Mouse (Mus musculus): ENCODE measurements at regions not wholly inside any gene's neighbourhood (a gene's known extent, or its start where the extent isn't known, plus 50 kb on each side); places are given as distances from the start of the nearest gene placed in this dataset.

- Histone ChIP-seq H3K4me2 (replicated peaks) (no peak overlapping the region), H3K4me3 (replicated peaks) (no peak overlapping the region), H3K9ac (no peak overlapping the region), H3K27me3 (replicated peaks) (peaks cover 5% of the 10 kb centered on the region; the same call in 1 of the 2 replicates), H3K4me1 (replicated peaks) (no peaks in the 10 kb centered on the region), H3K9me3 (no peaks in the 10 kb centered on the region), H3K27ac (no peak overlapping the region), H3K36me3 (no peaks in the 10 kb centered on the region)
- 63% methylated on average over 11 of the region's 11 CpGs for WGBS
- ATAC-seq, result no peak
These were observed 298.9 kb downstream of the Bcor start for GRCm38 (mm10) chrX:11861119-11861708.

- Histone ChIP-seq H3K9ac (no peak overlapping the region), H3K36me3 (no peaks in the 10 kb centered on the region), H3K4me3 (replicated peaks) (no peak overlapping the region), H3K27ac (no peak overlapping the region), H3K4me1 (replicated peaks) (no peaks in the 10 kb centered on the region), H3K4me2 (replicated peaks) (no peak overlapping the region), H3K27me3 (replicated peaks) (peaks cover 5% of the 10 kb centered on the region; the same call in 1 of the 2 replicates), H3K9me3 (no peaks in the 10 kb centered on the region)
- ATAC-seq, result no peak
- WGBS, result 31% methylated on average over 8 of the region's 8 CpGs
These were observed 298.3 kb downstream of the Bcor start for GRCm38 (mm10) chrX:11861892-11862291.

GRCm38 (mm10) chrX:11863106-11863505, 297.0 kb downstream of the Bcor start:
- Histone ChIP-seq H3K27me3 (replicated peaks) (peaks cover 3% of the 10 kb centered on the region; the same call in 1 of the 2 replicates), H3K4me2 (replicated peaks) (no peak overlapping the region), H3K36me3 (no peaks in the 10 kb centered on the region), H3K4me3 (replicated peaks) (no peak overlapping the region), H3K4me1 (replicated peaks) (no peaks in the 10 kb centered on the region), H3K27ac (no peak overlapping the region), H3K9ac (no peak overlapping the region), H3K9me3 (no peaks in the 10 kb centered on the region)
- 43% methylated on average over 3 of the region's 3 CpGs for WGBS
- no peak for ATAC-seq

GRCm38 (mm10) chrX:11873913-11874312, 286.2 kb downstream of the Bcor start:
- H3K27me3 ChIP-seq (replicated peaks), result 0 out of 2 replicates have a peak, but pooled peaks cover 4% of the 10 kb centered on the region
- no peak overlapping the region for H3K4me2 ChIP-seq (replicated peaks)
- H3K4me1 ChIP-seq (replicated peaks), result no peaks in the 10 kb centered on the region
- no peak overlapping the region for H3K4me3 ChIP-seq (replicated peaks)
- H3K36me3 ChIP-seq, result no peaks in the 10 kb centered on the region
- no peak overlapping the region for H3K27ac ChIP-seq
- ATAC-seq, result no peak
- H3K9ac ChIP-seq, result no peak overlapping the region
- WGBS, result 91% methylated on average over 6 of the region's 6 CpGs
- no peaks in the 10 kb centered on the region for H3K9me3 ChIP-seq

- no peaks in the 10 kb centered on the region for H3K4me1 ChIP-seq (replicated peaks)
- H3K27ac ChIP-seq, result no peak overlapping the region
- H3K27me3 ChIP-seq (replicated peaks), result 0 out of 2 replicates have a peak, but pooled peaks cover 4% of the 10 kb centered on the region
- H3K9me3 ChIP-seq, result no peaks in the 10 kb centered on the region
- 79% methylated on average over 7 of the region's 7 CpGs for WGBS
- H3K9ac ChIP-seq, result no peak overlapping the region
- H3K4me2 ChIP-seq (replicated peaks), result no peak overlapping the region
- H3K4me3 ChIP-seq (replicated peaks), result no peak overlapping the region
- ATAC-seq, result no peak
- no peaks in the 10 kb centered on the region for H3K36me3 ChIP-seq
These were observed 283.5 kb downstream of the Bcor start for GRCm38 (mm10) chrX:11876636-11877035.

- H3K4me3 ChIP-seq (replicated peaks), result no peak overlapping the region
- H3K27me3 ChIP-seq (replicated peaks), result 0 out of 2 replicates have a peak, but pooled peaks cover 4% of the 10 kb centered on the region
- H3K9ac ChIP-seq, result no peak overlapping the region
- H3K9me3 ChIP-seq, result no peaks in the 10 kb centered on the region
- ATAC-seq, result no peak
- no peaks in the 10 kb centered on the region for H3K36me3 ChIP-seq
- 73% methylated on average over 8 of the region's 8 CpGs for WGBS
- no peaks in the 10 kb centered on the region for H3K4me1 ChIP-seq (replicated peaks)
- H3K27ac ChIP-seq, result no peak overlapping the region
- no peak overlapping the region for H3K4me2 ChIP-seq (replicated peaks)
These were observed 282.1 kb downstream of the Bcor start for GRCm38 (mm10) chrX:11878028-11878427.

- no peak for ATAC-seq
These were observed 279.2 kb downstream of the Bcor start for GRCm38 (mm10) chrX:11880972-11881371.

GRCm38 (mm10) chrX:11883738-11884716, 276.1 kb downstream of the Bcor start:
- 60% methylated on average over 10 of the region's 10 CpGs for WGBS
- no peak for ATAC-seq
- no peaks in the 10 kb centered on the region for H3K4me1 ChIP-seq (replicated peaks)
- no peak overlapping the region for H3K27ac ChIP-seq
- no peak overlapping the region for H3K4me2 ChIP-seq (replicated peaks)
- H3K36me3 ChIP-seq, result no peaks in the 10 kb centered on the region
- H3K9ac ChIP-seq, result no peak overlapping the region
- no peaks in the 10 kb centered on the region for H3K27me3 ChIP-seq (replicated peaks)
- H3K9me3 ChIP-seq, result no peaks in the 10 kb centered on the region
- H3K4me3 ChIP-seq (replicated peaks), result no peak overlapping the region

More at GRCm38 (mm10) chrX:11880972-11881371, 279.2 kb downstream of the Bcor start:
- WGBS, result 87% methylated on average over 1 of the region's 1 CpGs
- Histone ChIP-seq H3K27ac (no peak overlapping the region), H3K4me3 (replicated peaks) (no peak overlapping the region), H3K9ac (no peak overlapping the region), H3K4me2 (replicated peaks) (no peak overlapping the region), H3K4me1 (replicated peaks) (no peaks in the 10 kb centered on the region), H3K36me3 (no peaks in the 10 kb centered on the region), H3K9me3 (no peaks in the 10 kb centered on the region), H3K27me3 (replicated peaks) (no peaks in the 10 kb centered on the region)

GRCm38 (mm10) chrX:11892396-11892795, 267.8 kb downstream of the Bcor start:
- H3K4me3 ChIP-seq (replicated peaks), result no peak overlapping the region
- H3K36me3 ChIP-seq, result no peaks in the 10 kb centered on the region
- no peaks in the 10 kb centered on the region for H3K9me3 ChIP-seq
- no peak overlapping the region for H3K4me2 ChIP-seq (replicated peaks)
- 89% methylated on average over 5 of the region's 5 CpGs for WGBS
- H3K27me3 ChIP-seq (replicated peaks), result peaks cover 3% of the 10 kb centered on the region; the same call in 1 of the 2 replicates
- ATAC-seq, result no peak
- 0 out of 2 replicates have a peak, but pooled peaks cover 5% of the 10 kb centered on the region for H3K4me1 ChIP-seq (replicated peaks)
- no peak overlapping the region for H3K27ac ChIP-seq
- no peak overlapping the region for H3K9ac ChIP-seq

- Histone ChIP-seq H3K9ac (no peak overlapping the region), H3K27ac (no peak overlapping the region), H3K4me3 (replicated peaks) (no peak overlapping the region), H3K9me3 (no peaks in the 10 kb centered on the region), H3K4me2 (replicated peaks) (no peak overlapping the region), H3K4me1 (replicated peaks) (0 out of 2 replicates have a peak, but pooled peaks cover 5% of the 10 kb centered on the region), H3K36me3 (no peaks in the 10 kb centered on the region), H3K27me3 (replicated peaks) (peaks cover 3% of the 10 kb centered on the region; the same call in 1 of the 2 replicates)
- 30% methylated on average over 10 of the region's 10 CpGs for WGBS
- ATAC-seq, result peak; percentile 72
These were observed 266.4 kb downstream of the Bcor start for GRCm38 (mm10) chrX:11893606-11894279.

- Histone ChIP-seq H3K27me3 (replicated peaks) (peaks cover 3% of the 10 kb centered on the region; the same call in 1 of the 2 replicates), H3K4me3 (replicated peaks) (no peak overlapping the region), H3K9me3 (no peaks in the 10 kb centered on the region), H3K4me2 (replicated peaks) (no peak overlapping the region), H3K27ac (no peak overlapping the region), H3K4me1 (replicated peaks) (0 out of 2 replicates have a peak, but pooled peaks cover 5% of the 10 kb centered on the region), H3K9ac (no peak overlapping the region), H3K36me3 (no peaks in the 10 kb centered on the region)
- 37% methylated on average over 6 of the region's 6 CpGs for WGBS
- ATAC-seq, result peak; percentile 71; the same call in 1 of the 2 replicates
These were observed 265.9 kb downstream of the Bcor start for GRCm38 (mm10) chrX:11894280-11894662.

GRCm38 (mm10) chrX:11895396-11895795, 264.8 kb downstream of the Bcor start:
- Histone ChIP-seq H3K27ac (no peak overlapping the region), H3K4me2 (replicated peaks) (no peak overlapping the region), H3K36me3 (no peaks in the 10 kb centered on the region), H3K9me3 (no peaks in the 10 kb centered on the region), H3K27me3 (replicated peaks) (peaks cover 3% of the 10 kb centered on the region; the same call in 1 of the 2 replicates), H3K9ac (no peak overlapping the region), H3K4me3 (replicated peaks) (no peak overlapping the region), H3K4me1 (replicated peaks) (0 out of 2 replicates have a peak, but pooled peaks cover 5% of the 10 kb centered on the region)
- no peak for ATAC-seq
- WGBS, result 41% methylated on average over 5 of the region's 5 CpGs
